ENCODE assay signal across 23 mouse cellular contexts in genomic region chr1:137477239-137477638, GRCm38 (mm10).
DNase-seq lines count a peak whose midpoint lies in the region; ATAC-seq lines count a peak whose summit lies in the region.
"Had no signal": no experiment of that assay in that cellular context is flagged by ENCODE, and none has a peak within 500 bp of the region (broad histone marks: within the 10 kb centered on the region; RNA-seq: fewer than 3 reads in every experiment).

No protein-coding gene starts in this region.

- DNase-seq in heart, adult 11 months, result peak; percentile 66
- DNase-seq in heart, postnatal 36 days, result no peak
- peak; percentile 77 for DNase-seq in Muller cell, postnatal 12 days (ENCODE audit: inconsistent ontology term)
- DNase-seq in hindbrain, embryonic 10.5 days (ENCODE audit: low spot score), result no peak
- DNase-seq: adrenal gland, adult 2 months; adrenal gland, adult 8-10 months; adrenal gland, postnatal 10 days; adrenal gland, postnatal 14 days; adrenal gland, postnatal 25 days; adrenal gland, postnatal 36 days; B cell, adult 2 months; cerebellum, adult 11 months; cerebellum, adult 11-12 months; cerebellum, adult 18-20 months had no signal

- no peak overlapping the region for H3K4me2 ChIP-seq in forebrain, embryonic 15.5 days (replicated peaks)

- H3K27ac ChIP-seq in hindbrain, embryonic 10.5 days, result no peak overlapping the region
- no peak overlapping the region for H3K27ac ChIP-seq in forebrain, embryonic 15.5 days (replicated peaks)

- H3K9me3 ChIP-seq in hindbrain, embryonic 10.5 days, result no peaks in the 10 kb centered on the region
- no peaks in the 10 kb centered on the region for H3K9me3 ChIP-seq in forebrain, embryonic 15.5 days

- no peak overlapping the region for H3K9ac ChIP-seq in forebrain, embryonic 15.5 days (replicated peaks)

- no peaks in the 10 kb centered on the region for H3K36me3 ChIP-seq in hindbrain, embryonic 10.5 days
- no peaks in the 10 kb centered on the region for H3K36me3 ChIP-seq in forebrain, embryonic 15.5 days
- H3K36me3 ChIP-seq: G1E had no signal

- 0 out of 2 replicates have a peak, but pooled peaks have one; percentile 47 for ATAC-seq in common myeloid progenitor, adult 5-6 weeks (replicated peaks; ENCODE audit: low read depth, poor library complexity, severe bottlenecking)
- 0 out of 4 replicates have a peak, but pooled peaks have one; percentile 25 to 46 for ATAC-seq in hematopoietic stem cell, adult 5-6 weeks (replicated peaks in 1 of 2; ENCODE audit: insufficient read depth in 1 of 2, low FRiP score in 2 of 2, low TSS enrichment in 1 of 2, low read depth in 1 of 2, poor library complexity in 2 of 2, severe bottlenecking in 2 of 2)
- ATAC-seq in monocyte, adult 5-6 weeks (replicated peaks; ENCODE audit: insufficient number of reproducible peaks, low FRiP score, low TSS enrichment, poor library complexity, severe bottlenecking), result no peak
- no peak for ATAC-seq in forebrain, embryonic 15.5 days (replicated peaks)
- ATAC-seq: activated CD4-positive, CD25-positive, alpha-beta regulatory T cell, adult 4 months; CD4-positive, CD25-positive, alpha-beta regulatory T cell, adult 4 months; Patski had no signal

- WGBS in hindbrain, embryonic 10.5 days, result 86% methylated on average over 3 of the region's 3 CpGs
- WGBS in forebrain, embryonic 15.5 days, result 76% methylated on average over 3 of the region's 3 CpGs

- intact Hi-C loops in heart, postnatal 36 days (cut with DNase I), result no loop called here

- no peak overlapping the region for H3K4me3 ChIP-seq in hindbrain, embryonic 10.5 days
- no peak overlapping the region for H3K4me3 ChIP-seq in forebrain, embryonic 15.5 days

- H3K27me3 ChIP-seq in hindbrain, embryonic 10.5 days (ENCODE audit: insufficient read depth, poor library complexity, severe bottlenecking), result no peaks in the 10 kb centered on the region
- no peaks in the 10 kb centered on the region for H3K27me3 ChIP-seq in forebrain, embryonic 15.5 days
- H3K27me3 ChIP-seq: CH12.LX, Patski had no signal

- no peaks in the 10 kb centered on the region for H3K4me1 ChIP-seq in hindbrain, embryonic 10.5 days (replicated peaks)
- H3K4me1 ChIP-seq in forebrain, embryonic 15.5 days, result peaks cover 8% of the 10 kb centered on the region; the same call in 1 of the 2 replicates

Comparison
In these comparisons a context has a peak if more than half of its experiments do, and no peak if none do; other contexts are left out.
1. DNase-seq: peak in heart, adult 11 months (single experiment) and Muller cell, postnatal 12 days (single experiment); none in heart, postnatal 36 days (0 of 2) and hindbrain, embryonic 10.5 days (single experiment).
2. ATAC-seq: peak in common myeloid progenitor, adult 5-6 weeks (single experiment) and hematopoietic stem cell, adult 5-6 weeks (2 of 2); none in monocyte, adult 5-6 weeks (single experiment) and forebrain, embryonic 15.5 days (single experiment).